Mouse (Mus musculus) bone marrow macrophage, adult 2 months (primary cell): ENCODE measurements at regions not wholly inside any gene's neighbourhood (a gene's known extent, or its start where the extent isn't known, plus 50 kb on each side); places are given as distances from the start of the nearest gene placed in this dataset.

Experiments
- CTCF ChIP-seq: IDR thresholded peaks from 2 replicates; pipeline ENCODE4 v1.5.1; 2012; ENCODE audit warnings: low read depth, mild to moderate bottlenecking, low read length, moderate library complexity
- POLR2A ChIP-seq: IDR thresholded peaks from 2 replicates; pipeline ENCODE4 v1.6.1; 2012; ENCODE audit warnings: mild to moderate bottlenecking, low read depth, low read length, borderline replicate concordance

GRCm38 (mm10) chr16:77442866-77443265 is 159.0 kb downstream of the Gm11146 start:
- TF ChIP-seq POLR2A (no peak), CTCF (no peak)
